Mouse (Mus musculus) gastrocnemius, postnatal 10 days (tissue): Measurements from ENCODE around the gene Matn3. TPM values are rescaled to one million over a fixed set of nuclear protein-coding genes. Genes with fewer than 3 reads are reported as not detected.

Experiments used
- total RNA-seq, 2 experiments: library from RNA; stranded (reverse); gene quantifications; 2 replicates each; pipeline ENCODE4 v1.2.3; 2021

Gene Matn3
- total RNA-seq, 2 experiments from 2014 or later: 0.54 to 0.92 TPM

Other genes starting within 250 kb of the Matn3 start
- 10 to 100 TPM; 15.2 to 20.3 TPM for gene Sdc1, start 176.6 kb upstream of the Matn3 start, total RNA-seq
- 100 to 1,000 TPM; 408 to 423 TPM for gene Laptm4a, start 26.3 kb upstream of the Matn3 start, total RNA-seq
- 10 to 100 TPM; 10.7 to 13.9 TPM for gene Wdr35, start 26.0 kb downstream of the Matn3 start, total RNA-seq
- gene Ttc32, start 82.1 kb downstream of the Matn3 start, total RNA-seq: 10 to 100 TPM; 14.4 to 15.7 TPM